Mouse (Mus musculus): ENCODE data around the gene Gm49366. TPM values are rescaled to one million over a fixed set of nuclear protein-coding genes. Genes with fewer than 3 reads are reported as not detected.
"Not testable (repeated sequence)": the region's sequence is repeated elsewhere in the genome, so short reads cannot be mapped to it uniquely, and the experiment has no call there.

The Gm49366 gene
- not detected in 2 replicates for polyA plus RNA-seq (2015; fragmentation: Nextera tagmentation; extraction: Ambion mirVana)

GRCm38 (mm10) chr12:84038691-84039111 is at the start of gene Gm49366:
Gene Gm49366, plus strand, starts transcription at chr12:84038935.
- H3K27me3 ChIP-seq; H3K36me3 ChIP-seq; H3K9me3 ChIP-seq (replicated peaks); H3K27ac ChIP-seq; H3K4me1 ChIP-seq (replicated peaks); ATAC-seq (replicated peaks; ENCODE audit: insufficient number of reproducible peaks, insufficient read depth, low FRiP score, low read depth): not testable (repeated sequence)
- Histone ChIP-seq H3K4me2 (peak within 1 kb of the TSS; percentile 81), H3K9ac (peak within 1 kb of the TSS; percentile 52), H3K4me3 (peak within 1 kb of the TSS; percentile 55)
- 2% methylated on average over 39 of the region's 39 CpGs for WGBS

- no peak overlapping the region for H3K9ac ChIP-seq
- peaks cover 16% of the 10 kb centered on the region for H3K4me1 ChIP-seq (replicated peaks)
- no peak for ATAC-seq (replicated peaks; ENCODE audit: insufficient number of reproducible peaks, insufficient read depth, low FRiP score, low read depth)
- H3K36me3 ChIP-seq, result peaks cover 20% of the 10 kb centered on the region
- H3K4me3 ChIP-seq, result no peak overlapping the region
- 91% methylated on average over 4 of the region's 4 CpGs for WGBS
- no peaks in the 10 kb centered on the region for H3K9me3 ChIP-seq (replicated peaks)
- H3K27me3 ChIP-seq, result no peaks in the 10 kb centered on the region
- H3K27ac ChIP-seq, result no peak overlapping the region
- H3K4me2 ChIP-seq, result peak overlapping the region; percentile 74
Observed at GRCm38 (mm10) chr12:83989378-83989777, 49.4 kb upstream of the Gm49366 start.

GRCm38 (mm10) chr12:83997221-83997620 is 41.5 kb upstream of the Gm49366 start:
- H3K4me1 ChIP-seq (replicated peaks), result peaks cover 23% of the 10 kb centered on the region
- H3K9me3 ChIP-seq (replicated peaks), result no peaks in the 10 kb centered on the region
- no peak overlapping the region for H3K27ac ChIP-seq
- H3K4me3 ChIP-seq, result no peak overlapping the region
- no peak overlapping the region for H3K9ac ChIP-seq
- no peak overlapping the region for H3K4me2 ChIP-seq
- WGBS, result 50% methylated on average over 2 of the region's 2 CpGs
- H3K27me3 ChIP-seq, result no peaks in the 10 kb centered on the region
- H3K36me3 ChIP-seq, result peaks cover 19% of the 10 kb centered on the region
- ATAC-seq (replicated peaks; ENCODE audit: insufficient number of reproducible peaks, insufficient read depth, low FRiP score, low read depth), result no peak

- peak; percentile 45; the same call in 1 of the 2 replicates for ATAC-seq (replicated peaks; ENCODE audit: insufficient number of reproducible peaks, insufficient read depth, low FRiP score, low read depth)
- H3K36me3 ChIP-seq, result peaks cover 10% of the 10 kb centered on the region
- no peak overlapping the region for H3K9ac ChIP-seq
- no peak overlapping the region for H3K4me2 ChIP-seq
- H3K4me3 ChIP-seq, result no peak overlapping the region
- H3K27me3 ChIP-seq, result no peaks in the 10 kb centered on the region
- H3K4me1 ChIP-seq (replicated peaks), result peaks cover 23% of the 10 kb centered on the region
- peak overlapping the region; percentile 65 for H3K27ac ChIP-seq
- WGBS, result 49% methylated on average over 11 of the region's 11 CpGs
- H3K9me3 ChIP-seq (replicated peaks), result no peaks in the 10 kb centered on the region
Observed at GRCm38 (mm10) chr12:83998341-83999107, 40.2 kb upstream of the Gm49366 start.

GRCm38 (mm10) chr12:83999237-83999636 is 39.5 kb upstream of the Gm49366 start:
- not testable (repeated sequence) for H3K9ac ChIP-seq; H3K36me3 ChIP-seq; H3K27me3 ChIP-seq; H3K9me3 ChIP-seq (replicated peaks)
- Histone ChIP-seq H3K4me3 (0 out of 2 replicates have a peak overlapping the region, but pooled peaks have one; percentile 1), H3K4me2 (peak overlapping the region; percentile 19; the same call in 1 of the 2 replicates), H3K4me1 (replicated peaks) (peaks cover 23% of the 10 kb centered on the region), H3K27ac (peak overlapping the region; percentile 65)
- WGBS, result 15% methylated on average over 8 of the region's 8 CpGs
- ATAC-seq (replicated peaks; ENCODE audit: insufficient number of reproducible peaks, insufficient read depth, low FRiP score, low read depth), result peak; percentile 86; the same call in 1 of the 2 replicates

- H3K9ac ChIP-seq, result no peak overlapping the region
- H3K4me1 ChIP-seq (replicated peaks), result peaks cover 23% of the 10 kb centered on the region
- no peak overlapping the region for H3K4me3 ChIP-seq
- H3K4me2 ChIP-seq, result no peak overlapping the region
- H3K36me3 ChIP-seq, result no peaks in the 10 kb centered on the region
- ATAC-seq (replicated peaks; ENCODE audit: insufficient number of reproducible peaks, insufficient read depth, low FRiP score, low read depth), result no peak
- 53% methylated on average over 3 of the region's 3 CpGs for WGBS
- H3K27ac ChIP-seq, result 0 out of 2 replicates have a peak overlapping the region, but pooled peaks have one; percentile 65
- H3K27me3 ChIP-seq, result no peaks in the 10 kb centered on the region
- no peaks in the 10 kb centered on the region for H3K9me3 ChIP-seq (replicated peaks)
Observed at GRCm38 (mm10) chr12:84000418-84000817, 38.3 kb upstream of the Gm49366 start.

- no peak for ATAC-seq (replicated peaks; ENCODE audit: insufficient number of reproducible peaks, insufficient read depth, low FRiP score, low read depth)
- WGBS, result 82% methylated on average over 1 of the region's 1 CpGs
- Histone ChIP-seq H3K9ac (no peak overlapping the region), H3K4me1 (replicated peaks) (peaks cover 20% of the 10 kb centered on the region), H3K27ac (no peak overlapping the region), H3K9me3 (replicated peaks) (no peaks in the 10 kb centered on the region), H3K27me3 (no peaks in the 10 kb centered on the region), H3K36me3 (no peaks in the 10 kb centered on the region), H3K4me2 (no peak overlapping the region), H3K4me3 (no peak overlapping the region)
Observed at GRCm38 (mm10) chr12:84003866-84004265, 34.9 kb upstream of the Gm49366 start.

- H3K9ac ChIP-seq, result no peak overlapping the region
- H3K36me3 ChIP-seq, result no peaks in the 10 kb centered on the region
- H3K4me1 ChIP-seq (replicated peaks), result peaks cover 22% of the 10 kb centered on the region
- no peaks in the 10 kb centered on the region for H3K9me3 ChIP-seq (replicated peaks)
- no peak overlapping the region for H3K4me2 ChIP-seq
- no peak overlapping the region for H3K27ac ChIP-seq
- no peak overlapping the region for H3K4me3 ChIP-seq
- 82% methylated on average over 12 of the region's 12 CpGs for WGBS
- no peak for ATAC-seq (replicated peaks; ENCODE audit: insufficient number of reproducible peaks, insufficient read depth, low FRiP score, low read depth)
- H3K27me3 ChIP-seq, result no peaks in the 10 kb centered on the region
Observed at GRCm38 (mm10) chr12:84008251-84008650, 30.5 kb upstream of the Gm49366 start.

GRCm38 (mm10) chr12:84008729-84009128 is 30.0 kb upstream of the Gm49366 start:
- Histone ChIP-seq H3K9ac (no peak overlapping the region), H3K4me1 (replicated peaks) (peaks cover 22% of the 10 kb centered on the region), H3K4me2 (peak overlapping the region; percentile 75), H3K9me3 (replicated peaks) (no peaks in the 10 kb centered on the region), H3K27ac (peak overlapping the region; percentile 59), H3K36me3 (no peaks in the 10 kb centered on the region), H3K27me3 (no peaks in the 10 kb centered on the region), H3K4me3 (peak overlapping the region; percentile 58)
- 63% methylated on average over 8 of the region's 8 CpGs for WGBS
- ATAC-seq (replicated peaks; ENCODE audit: insufficient number of reproducible peaks, insufficient read depth, low FRiP score, low read depth), result no peak

- not testable (repeated sequence) for H3K9me3 ChIP-seq (replicated peaks); H3K27me3 ChIP-seq; H3K36me3 ChIP-seq
- H3K4me2 ChIP-seq, result peak within 1 kb of the TSS; percentile 75
- peak within 1 kb of the TSS; percentile 58 for H3K4me3 ChIP-seq
- WGBS, result 1% methylated on average over 59 of the region's 70 CpGs
- ATAC-seq (replicated peaks; ENCODE audit: insufficient number of reproducible peaks, insufficient read depth, low FRiP score, low read depth), result peak; percentile 93
- peak within 1 kb of the TSS; percentile 60 for H3K9ac ChIP-seq
- peak within 1 kb of the TSS; percentile 59 for H3K27ac ChIP-seq
- peaks cover 22% of the 10 kb centered on the region for H3K4me1 ChIP-seq (replicated peaks)
Observed at GRCm38 (mm10) chr12:84009171-84009965, 29.4 kb upstream of the Gm49366 start, which contains the start of gene Acot1. Gene Acot1, plus strand, starts transcription at chr12:84009490.

- peak overlapping the region; percentile 75 for H3K4me2 ChIP-seq
Observed at GRCm38 (mm10) chr12:84010201-84010600, 28.5 kb upstream of the Gm49366 start.

More at GRCm38 (mm10) chr12:84010201-84010600, 28.5 kb upstream of the Gm49366 start:
- 82% methylated on average over 3 of the region's 3 CpGs for WGBS
- Histone ChIP-seq H3K4me1 (replicated peaks) (peaks cover 22% of the 10 kb centered on the region), H3K27ac (no peak overlapping the region), H3K9me3 (replicated peaks) (no peaks in the 10 kb centered on the region), H3K27me3 (no peaks in the 10 kb centered on the region), H3K4me3 (peak overlapping the region; percentile 58), H3K9ac (no peak overlapping the region), H3K36me3 (no peaks in the 10 kb centered on the region)
- ATAC-seq (replicated peaks; ENCODE audit: insufficient number of reproducible peaks, insufficient read depth, low FRiP score, low read depth), result no peak

Measured in heart, embryonic 15.5 days (tissue).